Mouse (Mus musculus): ENCODE measurements at regions not wholly inside any gene's neighbourhood (a gene's known extent, or its start where the extent isn't known, plus 50 kb on each side); places are given as distances from the start of the nearest gene placed in this dataset.
A peak's percentile ranks its signal among the peaks of the same experiment; 100 is the strongest.

GRCm38 (mm10) chr16:82602038-82602437, 226.1 kb upstream of the Gm21833 start:
- Histone ChIP-seq H3K4me3 (replicated peaks; ENCODE audit: low read length) (no peak overlapping the region), H3K27me3 (ENCODE audit: insufficient read depth, low read length) (no peaks in the 10 kb centered on the region), H3K36me3 (ENCODE audit: insufficient read depth, low read length) (no peaks in the 10 kb centered on the region), H3K9me3 (ENCODE audit: low read length) (0 out of 2 replicates have a peak, but pooled peaks cover 2% of the 10 kb centered on the region), H3K4me1 (replicated peaks; ENCODE audit: low read depth, low read length) (peaks cover 25% of the 10 kb centered on the region)
- TF ChIP-seq NANOG (IDR thresholded peaks at IDR 0.05; ENCODE audit: borderline replicate concordance, low read length) (peak; percentile 100), POU5F1 (IDR thresholded peaks at IDR 0.05; ENCODE audit: borderline replicate concordance, low read length) (no peak)

Data from E14TG2a.4 (cell line).